Mouse (Mus musculus): Measurements from ENCODE around the gene Gm49369. TPM values are rescaled to one million over a fixed set of nuclear protein-coding genes. Genes with fewer than 3 reads are reported as not detected.

Gm49369 gene
- polyA plus RNA-seq, 1 experiment, result 1.00 TPM

- TF ChIP-seq CTCF (IDR thresholded peaks at IDR 0.05; ENCODE audit: borderline replicate concordance, insufficient read depth, low read depth, low read length) (no peak), POLR2A (IDR thresholded peaks at IDR 0.05; ENCODE audit: borderline replicate concordance, insufficient read depth, low read length) (no peak)
These were observed 21.1 kb upstream of the Gm49369 start for GRCm38 (mm10) chr7:142403591-142403990.

GRCm38 (mm10) chr7:142400750-142401142 lies 18.3 kb upstream of the Gm49369 start:
- H3K27me3 ChIP-seq (ENCODE audit: control insufficient read depth, insufficient read depth, low read length), result no peaks in the 10 kb centered on the region
- TF ChIP-seq POLR2A (IDR thresholded peaks at IDR 0.05; ENCODE audit: borderline replicate concordance, insufficient read depth, low read length) (no peak), CTCF (IDR thresholded peaks at IDR 0.05; ENCODE audit: borderline replicate concordance, insufficient read depth, low read depth, low read length) (no peak)
- 53% methylated on average over 7 of the region's 7 CpGs for WGBS
- no peak for DNase-seq
- H3K4me1 ChIP-seq (ENCODE audit: control insufficient read depth, insufficient read depth, low read length), result no peaks in the 10 kb centered on the region
- no peak overlapping the region for H3K4me3 ChIP-seq (replicated peaks; ENCODE audit: insufficient read depth, low read depth, low read length)
- H3K27ac ChIP-seq (ENCODE audit: insufficient read depth, low read length), result no peak overlapping the region

More at GRCm38 (mm10) chr7:142403591-142403990, 21.1 kb upstream of the Gm49369 start:
- no peaks in the 10 kb centered on the region for H3K27me3 ChIP-seq (ENCODE audit: control insufficient read depth, insufficient read depth, low read length)
- no peaks in the 10 kb centered on the region for H3K4me1 ChIP-seq (ENCODE audit: control insufficient read depth, insufficient read depth, low read length)
- DNase-seq, result no peak
- WGBS, result 78% methylated on average over 4 of the region's 4 CpGs
- H3K4me3 ChIP-seq (replicated peaks; ENCODE audit: insufficient read depth, low read depth, low read length), result no peak overlapping the region
- H3K27ac ChIP-seq (ENCODE audit: insufficient read depth, low read length), result no peak overlapping the region

DNA sequence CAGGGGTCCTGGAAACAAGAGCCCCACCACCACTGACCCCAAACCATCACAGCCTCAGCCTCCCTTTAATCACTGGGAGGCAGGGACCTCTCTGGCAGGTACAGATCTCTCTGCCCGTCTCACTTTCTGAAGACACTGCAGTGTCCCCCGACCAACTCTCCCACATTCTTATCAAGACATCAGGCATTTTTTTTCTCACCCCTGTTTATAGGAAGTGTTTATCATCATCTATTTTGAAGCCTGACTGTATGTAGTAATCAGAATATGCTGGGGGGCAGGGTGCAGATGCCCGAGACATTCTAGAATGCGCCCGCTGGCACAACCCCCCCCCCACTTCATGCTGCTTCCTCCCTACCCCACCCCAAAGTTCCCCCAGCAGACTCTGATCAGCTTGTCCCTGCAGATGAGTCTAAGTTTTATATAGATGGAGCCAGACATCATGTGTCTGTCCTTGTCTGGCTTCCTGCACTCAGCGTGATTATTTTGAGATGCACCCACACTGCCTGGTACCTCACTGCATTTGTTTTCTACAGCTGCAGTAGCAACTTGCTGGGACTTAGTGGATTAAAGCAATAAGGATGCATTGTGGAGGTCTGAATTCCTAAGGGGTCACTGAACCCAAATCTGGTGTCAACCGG lies 17.8 kb upstream of the Gm49369 start:
- no peaks in the 10 kb centered on the region for H3K4me1 ChIP-seq (ENCODE audit: control insufficient read depth, insufficient read depth, low read length)
- H3K27ac ChIP-seq (ENCODE audit: insufficient read depth, low read length), result no peak overlapping the region
- no peak overlapping the region for H3K4me3 ChIP-seq (replicated peaks; ENCODE audit: insufficient read depth, low read depth, low read length)
- TF ChIP-seq CTCF (IDR thresholded peaks at IDR 0.05; ENCODE audit: borderline replicate concordance, insufficient read depth, low read depth, low read length), result no peak
- TF ChIP-seq POLR2A (IDR thresholded peaks at IDR 0.05; ENCODE audit: borderline replicate concordance, insufficient read depth, low read length), result no peak
- 75% methylated on average over 7 of the region's 7 CpGs for WGBS
- no peaks in the 10 kb centered on the region for H3K27me3 ChIP-seq (ENCODE audit: control insufficient read depth, insufficient read depth, low read length)
- no peak for DNase-seq

GRCm38 (mm10) chr7:142399250-142399649 lies 16.8 kb upstream of the Gm49369 start:
- Histone ChIP-seq H3K27ac (ENCODE audit: insufficient read depth, low read length) (no peak overlapping the region), H3K4me3 (replicated peaks; ENCODE audit: insufficient read depth, low read depth, low read length) (no peak overlapping the region), H3K4me1 (ENCODE audit: control insufficient read depth, insufficient read depth, low read length) (no peaks in the 10 kb centered on the region), H3K27me3 (ENCODE audit: control insufficient read depth, insufficient read depth, low read length) (no peaks in the 10 kb centered on the region)
- TF ChIP-seq CTCF (IDR thresholded peaks at IDR 0.05; ENCODE audit: borderline replicate concordance, insufficient read depth, low read depth, low read length) (no peak), POLR2A (IDR thresholded peaks at IDR 0.05; ENCODE audit: borderline replicate concordance, insufficient read depth, low read length) (no peak)
- DNase-seq, result no peak
- 100% methylated on average over 1 of the region's 1 CpGs for WGBS

- H3K27ac ChIP-seq (ENCODE audit: insufficient read depth, low read length), result no peak overlapping the region
- no peak for TF ChIP-seq CTCF (IDR thresholded peaks at IDR 0.05; ENCODE audit: borderline replicate concordance, insufficient read depth, low read depth, low read length)
- no peak for TF ChIP-seq POLR2A (IDR thresholded peaks at IDR 0.05; ENCODE audit: borderline replicate concordance, insufficient read depth, low read length)
- WGBS, result 72% methylated on average over 2 of the region's 2 CpGs
- H3K4me1 ChIP-seq (ENCODE audit: control insufficient read depth, insufficient read depth, low read length), result no peaks in the 10 kb centered on the region
- DNase-seq, result no peak
- no peak overlapping the region for H3K4me3 ChIP-seq (replicated peaks; ENCODE audit: insufficient read depth, low read depth, low read length)
- H3K27me3 ChIP-seq (ENCODE audit: control insufficient read depth, insufficient read depth, low read length), result no peaks in the 10 kb centered on the region
These were observed 15.6 kb upstream of the Gm49369 start for GRCm38 (mm10) chr7:142398052-142398451.

DNA sequence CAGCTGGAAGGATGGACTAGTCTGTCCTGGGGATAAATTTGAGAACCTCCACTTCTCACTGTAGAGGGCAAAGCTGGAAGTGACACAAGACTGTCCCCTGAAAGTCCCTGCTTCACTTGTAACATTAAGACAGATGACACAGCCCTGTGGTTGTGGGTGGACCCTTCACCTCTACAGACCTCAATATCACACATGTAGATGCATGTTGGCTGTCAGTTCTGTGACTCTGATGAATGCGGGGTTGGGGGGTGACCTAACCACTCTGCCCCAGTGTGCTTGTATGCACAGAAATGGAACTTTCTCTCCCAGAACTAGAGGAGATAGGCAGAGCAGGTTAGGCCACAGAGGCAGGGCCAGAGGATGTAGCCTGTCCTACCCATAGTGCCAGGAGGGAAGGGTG lies 14.1 kb upstream of the Gm49369 start:
- no peaks in the 10 kb centered on the region for H3K4me1 ChIP-seq (ENCODE audit: control insufficient read depth, insufficient read depth, low read length)
- 91% methylated on average over 1 of the region's 1 CpGs for WGBS
- H3K4me3 ChIP-seq (replicated peaks; ENCODE audit: insufficient read depth, low read depth, low read length), result no peak overlapping the region
- DNase-seq, result no peak
- H3K27ac ChIP-seq (ENCODE audit: insufficient read depth, low read length), result no peak overlapping the region
- no peaks in the 10 kb centered on the region for H3K27me3 ChIP-seq (ENCODE audit: control insufficient read depth, insufficient read depth, low read length)
- TF ChIP-seq CTCF (IDR thresholded peaks at IDR 0.05; ENCODE audit: borderline replicate concordance, insufficient read depth, low read depth, low read length), result no peak
- no peak for TF ChIP-seq POLR2A (IDR thresholded peaks at IDR 0.05; ENCODE audit: borderline replicate concordance, insufficient read depth, low read length)

DNA sequence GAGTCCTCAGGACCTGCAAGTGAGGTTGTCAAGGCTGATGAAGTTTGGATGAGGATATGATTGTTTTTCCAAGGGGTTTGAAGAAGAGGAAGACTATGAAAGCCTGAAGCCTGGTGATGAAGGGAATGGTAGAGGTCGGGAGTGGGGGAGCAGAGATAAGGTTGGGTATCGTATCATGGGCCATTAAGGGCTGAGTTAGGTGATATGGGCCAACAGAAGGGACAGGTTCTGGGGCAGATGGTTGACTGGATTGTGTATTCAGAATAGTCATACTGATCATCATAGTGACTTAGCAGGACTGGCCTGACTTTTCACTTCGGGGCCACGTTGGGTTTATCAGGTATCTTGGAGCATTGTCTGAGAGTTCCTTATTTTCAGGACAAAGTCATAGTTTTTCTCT lies 13.0 kb upstream of the Gm49369 start:
- H3K27me3 ChIP-seq (ENCODE audit: control insufficient read depth, insufficient read depth, low read length), result no peaks in the 10 kb centered on the region
- 82% methylated on average over 4 of the region's 4 CpGs for WGBS
- H3K27ac ChIP-seq (ENCODE audit: insufficient read depth, low read length), result no peak overlapping the region
- no peak overlapping the region for H3K4me3 ChIP-seq (replicated peaks; ENCODE audit: insufficient read depth, low read depth, low read length)
- H3K4me1 ChIP-seq (ENCODE audit: control insufficient read depth, insufficient read depth, low read length), result no peaks in the 10 kb centered on the region
- DNase-seq, result no peak
- no peak for TF ChIP-seq CTCF (IDR thresholded peaks at IDR 0.05; ENCODE audit: borderline replicate concordance, insufficient read depth, low read depth, low read length)
- no peak for TF ChIP-seq POLR2A (IDR thresholded peaks at IDR 0.05; ENCODE audit: borderline replicate concordance, insufficient read depth, low read length)

Measured in cerebellum, adult 2 months (tissue).